Mouse (Mus musculus) yolk sac, embryonic 10.5 days (tissue): ENCODE results near the gene 9430097D07Rik.

ENCODE experiments used
- DNase-seq: peaks from one replicate; pipeline ENCODE4 v3.0.0-alpha.2; 2017; ENCODE audit warnings: low spot score

The 9430097D07Rik gene

DNA sequence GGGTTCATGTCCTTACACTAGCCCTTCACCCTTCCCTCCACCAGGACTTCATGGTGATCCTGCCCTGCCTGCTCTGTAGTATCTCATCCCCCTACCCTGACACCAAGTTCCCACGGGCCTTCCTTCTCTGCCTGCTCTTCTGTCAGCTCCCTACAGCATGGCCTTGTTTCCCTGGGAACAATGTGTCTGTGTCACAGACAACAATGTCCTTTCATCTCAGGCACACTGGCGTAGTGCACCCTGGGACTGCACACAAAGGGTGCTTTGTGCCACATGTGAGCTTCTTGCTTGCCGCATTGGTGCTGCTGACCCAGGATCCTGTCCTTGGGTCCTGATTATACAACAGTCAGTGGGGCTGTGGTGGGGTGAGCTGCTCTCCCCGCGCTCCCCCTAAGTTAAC is 15.9 kb downstream of the 9430097D07Rik start:
- DNase-seq, result no peak

DNA sequence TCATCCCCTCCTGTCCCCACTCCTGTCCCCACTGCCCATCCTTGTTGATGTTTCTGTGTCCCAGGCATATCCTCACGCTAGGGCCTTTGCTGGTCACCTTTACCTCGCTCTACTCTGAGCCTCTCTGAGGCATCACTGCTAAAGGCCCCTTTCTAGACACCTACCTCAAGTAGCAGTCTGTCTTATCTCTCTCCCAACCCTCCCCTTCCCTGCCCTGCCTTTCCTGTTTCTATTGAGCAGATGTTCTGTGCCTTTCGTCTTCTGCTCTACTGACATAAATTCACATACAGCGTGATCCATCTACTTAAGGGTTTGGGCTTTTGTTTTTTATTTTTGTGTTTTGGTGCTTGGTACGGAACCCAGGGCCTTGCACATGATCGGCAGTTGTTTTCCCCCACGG is 19.5 kb downstream of the 9430097D07Rik start:
- no peak for DNase-seq

DNA sequence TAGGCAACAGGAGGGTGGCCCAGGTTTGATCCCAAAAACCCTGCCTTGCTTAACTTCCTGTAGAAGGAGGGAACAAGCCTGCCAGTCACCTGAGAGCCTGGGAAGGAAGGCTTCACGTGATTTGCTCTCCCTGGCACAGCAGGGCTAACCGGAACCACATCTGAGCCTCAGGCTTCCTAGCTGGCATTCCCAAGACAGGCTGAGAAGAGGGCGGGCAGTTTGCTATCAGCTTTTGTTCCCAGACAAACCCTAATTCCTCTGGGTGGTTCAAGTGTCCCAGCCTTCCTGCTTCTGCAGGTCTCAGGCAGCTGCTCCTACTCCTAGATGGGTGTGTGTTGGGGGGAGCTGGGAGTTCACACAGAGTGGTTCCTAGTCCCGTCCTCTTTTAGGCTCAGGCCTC is 20.0 kb downstream of the 9430097D07Rik start:
- DNase-seq, result no peak

DNA sequence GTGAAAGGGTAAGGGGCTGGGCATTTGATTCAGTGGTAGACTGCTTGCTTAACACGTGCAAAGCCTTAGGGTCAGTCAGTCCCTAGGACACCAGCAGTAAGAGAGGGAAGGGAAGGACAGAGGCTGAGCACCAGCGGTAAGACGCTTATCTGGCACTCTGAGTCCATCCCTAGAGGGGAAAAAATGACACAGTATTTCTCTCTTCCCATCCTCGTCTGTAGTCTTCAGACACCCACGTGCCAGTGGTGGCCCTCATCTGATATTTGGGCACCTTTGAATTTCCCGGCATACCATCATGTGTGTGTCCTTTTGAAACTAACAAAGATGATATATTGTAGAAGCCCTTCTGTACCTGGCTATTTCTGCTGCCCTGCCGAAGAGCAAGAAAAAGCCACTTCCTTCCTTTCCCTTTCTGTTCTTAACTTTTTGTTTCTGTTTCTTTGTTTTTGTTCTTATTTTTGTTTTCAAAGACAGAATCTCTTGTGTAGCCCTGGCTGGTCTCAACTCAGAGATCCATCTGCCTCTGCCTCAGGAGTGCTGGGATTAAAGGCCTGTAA is 21.8 kb downstream of the 9430097D07Rik start:
- DNase-seq, result no peak

DNA sequence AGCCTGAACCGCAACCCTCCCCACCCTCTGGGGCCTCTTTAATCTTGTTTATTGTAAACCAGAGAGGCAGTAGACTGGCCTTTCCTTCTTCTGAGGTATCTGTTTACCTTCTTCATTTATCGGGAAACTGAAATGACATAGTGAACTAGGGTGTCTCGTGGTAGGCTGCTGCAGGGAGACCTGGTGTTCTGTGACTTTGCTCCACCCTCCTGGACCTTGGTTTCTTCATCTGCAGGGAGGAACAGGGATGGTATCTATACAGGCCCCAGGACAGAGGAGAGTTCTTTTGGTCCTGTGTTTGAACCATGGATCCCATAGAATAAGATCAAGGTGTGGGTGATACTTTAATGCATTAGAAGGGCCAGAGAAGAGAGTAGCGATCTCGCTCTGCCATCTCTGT is 24.2 kb downstream of the 9430097D07Rik start:
- DNase-seq, result no peak

DNA sequence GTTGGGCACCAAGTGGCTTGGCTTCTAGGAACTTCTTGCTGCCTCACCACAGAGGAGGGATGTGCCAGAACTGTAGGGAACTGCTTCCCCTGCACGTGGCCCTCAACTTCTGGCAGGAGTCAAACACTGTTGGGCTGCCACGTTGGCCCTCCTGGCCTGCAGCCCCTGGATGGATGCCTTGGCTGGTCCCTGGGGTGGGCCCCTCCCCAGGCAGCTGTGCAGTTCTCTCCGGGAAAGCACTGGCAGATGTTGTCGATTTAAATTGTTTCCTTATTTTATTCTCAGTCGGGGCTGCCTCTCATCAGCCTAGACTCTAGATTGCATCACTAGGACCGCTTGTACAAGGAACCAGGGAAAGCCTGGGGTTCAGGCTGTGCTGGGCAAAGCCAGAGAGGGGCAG is 25.7 kb downstream of the 9430097D07Rik start:
- no peak for DNase-seq

DNA sequence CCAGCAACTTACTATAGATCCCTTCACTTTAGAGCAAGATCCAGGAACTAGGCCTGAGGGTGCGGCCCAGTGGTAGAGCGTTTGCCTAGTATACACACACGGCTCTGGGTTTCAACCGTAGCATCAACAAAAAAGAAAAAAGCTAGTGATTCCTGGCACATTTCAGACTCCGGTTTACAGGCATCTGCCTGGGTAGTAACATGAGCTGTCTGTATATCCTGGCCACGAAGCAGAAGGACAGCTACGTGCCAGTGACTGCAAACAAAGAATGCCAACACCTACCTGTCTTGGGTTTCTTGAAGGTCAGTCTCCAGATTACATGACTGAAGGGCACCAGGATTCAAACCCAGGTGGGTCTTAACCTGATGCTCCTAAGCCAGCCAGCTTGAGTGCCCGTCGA is 26.3 kb downstream of the 9430097D07Rik start:
- no peak for DNase-seq

DNA sequence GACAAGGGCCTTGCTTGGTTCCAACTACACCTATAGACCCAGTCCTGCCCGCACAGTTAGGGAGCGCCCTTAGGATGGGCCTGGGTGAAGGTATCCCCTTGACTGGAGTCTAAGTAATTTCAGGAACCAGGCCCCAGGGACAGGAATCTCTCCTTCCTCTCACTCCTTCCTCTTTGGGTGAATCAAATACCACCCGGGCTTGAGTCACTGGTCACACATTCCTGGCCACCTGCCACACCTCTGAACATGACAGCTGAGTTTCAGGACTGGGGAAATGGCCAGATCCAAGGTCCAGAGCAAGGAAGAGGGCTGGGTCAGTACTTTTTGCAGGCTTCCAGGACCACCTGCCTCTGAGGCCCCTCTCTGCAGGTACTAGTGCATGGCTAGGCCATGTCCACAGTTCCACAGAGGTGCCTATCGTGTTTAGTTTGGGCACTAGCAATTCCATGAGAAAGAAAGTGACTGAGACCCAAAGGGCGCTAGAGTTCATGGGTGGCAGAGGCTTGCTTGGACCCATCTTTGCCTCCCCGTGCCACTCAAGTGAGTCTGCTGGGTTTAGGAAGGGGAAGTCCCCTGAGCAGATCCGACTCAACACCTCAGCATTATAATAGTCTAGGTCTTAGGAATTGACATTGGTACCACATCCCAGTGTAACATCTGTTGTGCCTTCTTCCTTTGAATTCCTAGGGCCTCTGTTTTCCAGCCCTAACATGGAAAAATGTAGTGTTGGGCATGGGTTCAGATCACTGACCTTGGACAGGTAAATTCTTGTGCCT is 27.3 kb downstream of the 9430097D07Rik start:
- no peak for DNase-seq

DNA sequence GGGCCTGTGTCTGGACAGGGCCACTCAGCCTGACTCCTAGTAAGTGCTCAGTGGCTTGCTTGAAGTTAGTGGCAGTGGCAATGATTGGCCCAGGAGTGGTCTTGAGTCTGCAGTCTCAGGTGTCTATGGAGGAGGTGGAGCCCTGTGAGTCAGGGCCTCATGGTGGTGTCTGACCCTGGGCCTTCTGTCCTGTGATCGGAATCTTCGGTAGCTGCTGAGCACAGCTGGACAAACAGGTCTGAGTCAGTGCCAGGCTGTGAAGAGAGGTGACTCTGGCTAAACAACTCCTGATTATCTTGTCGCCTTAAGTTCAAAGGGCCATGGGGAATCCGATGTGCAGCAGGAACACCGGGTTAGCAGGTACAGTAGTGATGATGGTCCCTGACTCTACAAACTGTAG is 28.1 kb downstream of the 9430097D07Rik start:
- peak; percentile 73 for DNase-seq

DNA sequence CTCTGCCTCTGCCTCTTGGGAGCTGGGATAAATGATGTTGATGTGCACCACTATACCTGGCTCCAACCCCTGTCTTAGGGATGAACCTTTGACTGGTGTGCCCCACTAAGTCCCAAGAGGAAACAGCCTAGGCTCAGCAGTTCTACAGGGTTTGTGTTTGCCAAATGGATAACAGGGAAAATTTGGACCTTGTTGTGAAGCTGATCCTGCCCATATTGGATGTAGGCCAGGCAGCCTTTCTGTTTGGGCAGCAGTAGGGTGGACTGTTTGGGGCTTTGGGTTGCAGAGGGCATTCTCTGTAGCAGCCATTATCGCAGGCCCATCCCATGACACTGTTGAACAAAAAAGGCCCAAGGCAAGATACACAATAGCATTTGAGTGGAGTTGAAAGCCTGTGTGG is 28.5 kb downstream of the 9430097D07Rik start:
- DNase-seq, result no peak

DNA sequence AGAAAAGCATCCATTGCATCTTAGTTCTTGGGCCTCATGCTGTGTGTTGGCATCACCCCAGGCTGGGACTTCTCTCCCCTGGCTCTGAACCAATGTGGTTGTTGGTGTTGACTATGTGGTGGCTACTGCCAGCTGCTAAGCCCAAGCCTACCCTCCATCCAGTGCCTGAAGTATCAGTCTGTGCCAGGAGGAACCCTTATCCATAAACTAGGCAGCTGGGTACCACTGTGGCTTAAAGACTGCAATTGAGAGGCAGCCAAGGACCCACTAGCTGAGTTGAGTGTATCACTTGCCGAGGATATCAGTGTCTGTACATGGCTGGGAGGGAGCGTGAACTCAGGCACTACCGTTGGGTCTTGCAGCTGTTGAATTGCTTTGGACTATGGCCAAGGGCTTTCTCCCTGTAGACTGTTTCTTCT is 32.4 kb downstream of the 9430097D07Rik start:
- no peak for DNase-seq

DNA sequence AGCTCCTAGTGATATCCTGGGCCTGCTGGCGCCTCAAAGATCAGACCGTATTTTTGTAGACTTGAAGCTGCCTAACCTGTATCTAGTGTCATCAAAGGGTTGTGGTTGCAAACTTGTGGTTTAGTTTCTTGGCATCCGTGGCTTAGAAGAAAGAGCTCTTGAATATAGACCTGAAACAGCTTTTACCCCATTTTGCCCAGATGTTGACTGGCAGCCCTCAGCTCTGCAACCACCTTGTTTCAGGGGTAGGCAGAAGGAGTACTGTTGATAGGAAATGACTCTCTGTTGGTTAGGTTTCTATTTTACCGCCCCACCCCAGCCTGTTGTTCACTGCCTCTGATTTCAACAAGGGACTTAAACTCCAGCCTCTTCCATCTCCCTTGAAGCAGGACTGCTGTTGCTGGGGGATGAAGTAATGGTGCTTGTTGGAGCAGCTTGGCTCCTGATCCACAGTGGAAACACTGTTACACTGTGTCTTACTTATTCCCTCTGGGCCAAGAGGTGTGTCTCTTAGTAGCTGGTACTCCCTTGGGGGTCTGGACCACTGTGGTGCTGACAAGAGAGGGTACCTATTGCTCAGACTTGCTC is 33.4 kb downstream of the 9430097D07Rik start:
- DNase-seq, result no peak

DNA sequence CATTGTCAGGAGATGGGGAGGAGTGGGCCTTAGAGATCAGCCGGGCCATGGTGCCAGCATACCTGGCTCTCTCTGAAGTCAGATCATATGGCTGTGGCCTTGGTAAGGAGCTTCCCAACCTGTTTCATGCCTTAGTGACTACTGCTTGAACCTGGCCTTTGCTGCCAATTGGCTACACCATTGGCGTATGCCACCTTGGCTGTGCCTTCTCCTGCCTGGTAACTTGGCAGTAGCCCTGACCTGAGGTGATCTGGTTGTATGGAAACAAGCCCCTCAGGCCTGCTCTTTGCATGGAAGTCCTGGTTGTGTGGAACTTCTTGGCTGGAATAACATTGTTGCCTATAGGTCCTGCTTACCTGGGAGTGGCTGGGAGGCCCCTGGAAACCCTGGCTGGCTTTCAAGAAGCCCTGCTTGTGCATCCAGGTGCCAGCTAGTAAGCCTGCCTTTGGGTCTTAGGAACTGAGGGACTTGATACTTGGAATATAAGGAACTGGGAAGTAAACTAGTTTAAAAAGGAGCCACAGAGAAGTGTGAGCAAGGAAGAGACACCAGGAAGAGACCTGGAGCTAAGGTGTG is 34.1 kb downstream of the 9430097D07Rik start:
- no peak for DNase-seq

DNA sequence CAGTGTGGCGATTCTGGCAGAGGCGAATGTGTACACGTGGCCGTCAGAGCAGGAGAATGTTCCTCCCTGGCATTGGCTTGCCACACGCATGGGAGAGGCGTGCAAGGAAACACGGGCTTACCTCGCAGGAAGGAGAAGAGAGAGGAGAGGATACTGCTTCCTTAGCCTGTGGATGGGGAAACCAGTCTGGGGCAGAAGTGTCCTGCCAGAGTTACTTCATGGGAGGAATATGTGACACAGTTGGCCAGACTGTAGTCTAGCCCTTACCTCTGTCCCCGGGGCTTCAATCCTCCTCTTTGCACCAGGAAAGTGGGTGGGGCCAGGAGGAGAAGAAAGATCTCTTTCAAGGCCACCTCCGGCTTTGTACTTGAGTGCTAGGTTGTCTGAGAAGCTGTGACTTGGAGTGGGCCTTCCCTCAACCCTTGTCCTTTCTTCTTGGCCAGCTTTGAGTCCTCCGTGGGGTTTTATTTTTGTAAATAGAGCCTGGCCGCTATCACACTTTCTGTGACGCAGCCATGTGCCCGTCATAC is 36.0 kb downstream of the 9430097D07Rik start:
- no peak for DNase-seq

DNA sequence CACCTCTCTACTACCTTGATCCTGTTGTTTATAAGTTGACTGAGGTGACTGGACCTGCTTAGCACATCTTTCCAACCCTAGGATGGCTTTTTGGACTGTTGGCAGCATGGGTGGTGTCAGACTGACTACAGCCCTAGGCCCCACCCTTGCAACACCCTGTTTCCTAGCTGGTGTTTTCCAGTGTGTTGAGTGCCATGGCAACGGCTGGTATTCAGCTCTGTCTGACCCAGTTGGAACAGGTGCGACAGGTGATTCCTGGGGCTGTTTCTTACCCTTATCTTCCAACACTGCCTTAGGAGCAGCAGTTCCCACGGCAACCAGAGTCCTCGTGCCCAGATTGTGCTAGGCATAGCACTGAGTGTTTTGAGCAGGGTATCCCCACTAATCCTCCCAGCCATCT is 37.0 kb downstream of the 9430097D07Rik start:
- no peak for DNase-seq

DNA sequence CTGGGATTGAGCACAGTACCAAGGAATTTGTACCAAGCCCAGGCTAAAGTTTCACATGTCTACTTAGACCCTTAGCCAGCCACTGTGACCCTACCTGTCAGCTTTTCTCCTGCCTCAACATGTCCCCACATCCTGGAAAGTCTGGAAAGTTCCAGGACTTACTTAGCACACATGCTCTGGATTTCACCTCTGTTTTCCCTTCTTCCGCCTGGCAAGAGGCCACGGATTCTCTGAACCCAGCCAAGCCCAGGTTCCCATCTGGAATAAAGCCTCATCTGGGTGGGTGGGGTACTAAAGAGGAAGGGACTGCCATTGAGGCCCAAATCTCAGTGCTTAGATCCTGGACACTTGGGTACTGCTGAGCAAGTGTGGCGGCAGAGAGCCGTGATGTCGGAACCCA is 37.5 kb downstream of the 9430097D07Rik start:
- DNase-seq, result no peak

DNA sequence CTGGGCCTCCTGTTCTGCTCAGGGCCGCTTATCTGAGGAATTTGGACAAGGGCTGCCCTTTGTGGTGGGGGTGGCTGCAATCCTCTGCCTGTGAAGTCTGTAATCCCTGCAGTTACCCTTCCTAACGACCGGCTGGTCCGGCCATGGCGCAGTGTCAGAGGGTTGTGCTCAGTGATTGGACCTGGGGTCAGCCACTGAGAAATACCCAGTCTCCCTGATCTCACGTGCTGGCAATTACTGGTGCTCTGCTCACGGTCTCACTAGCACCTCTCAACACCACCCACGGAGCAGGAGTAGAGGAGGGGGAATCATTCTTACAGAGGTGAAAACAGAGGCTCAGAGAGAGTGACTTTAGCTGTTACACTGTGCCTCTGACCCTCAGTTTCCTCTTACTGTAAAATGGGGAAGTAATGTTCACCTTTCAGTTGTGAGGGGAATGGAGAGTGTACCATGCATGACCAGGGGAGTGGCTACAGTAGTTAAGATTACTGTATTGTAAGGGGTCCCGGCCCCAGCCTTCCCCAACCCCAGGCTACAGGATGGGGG is 38.1 kb downstream of the 9430097D07Rik start:
- DNase-seq, result peak; percentile 57

DNA sequence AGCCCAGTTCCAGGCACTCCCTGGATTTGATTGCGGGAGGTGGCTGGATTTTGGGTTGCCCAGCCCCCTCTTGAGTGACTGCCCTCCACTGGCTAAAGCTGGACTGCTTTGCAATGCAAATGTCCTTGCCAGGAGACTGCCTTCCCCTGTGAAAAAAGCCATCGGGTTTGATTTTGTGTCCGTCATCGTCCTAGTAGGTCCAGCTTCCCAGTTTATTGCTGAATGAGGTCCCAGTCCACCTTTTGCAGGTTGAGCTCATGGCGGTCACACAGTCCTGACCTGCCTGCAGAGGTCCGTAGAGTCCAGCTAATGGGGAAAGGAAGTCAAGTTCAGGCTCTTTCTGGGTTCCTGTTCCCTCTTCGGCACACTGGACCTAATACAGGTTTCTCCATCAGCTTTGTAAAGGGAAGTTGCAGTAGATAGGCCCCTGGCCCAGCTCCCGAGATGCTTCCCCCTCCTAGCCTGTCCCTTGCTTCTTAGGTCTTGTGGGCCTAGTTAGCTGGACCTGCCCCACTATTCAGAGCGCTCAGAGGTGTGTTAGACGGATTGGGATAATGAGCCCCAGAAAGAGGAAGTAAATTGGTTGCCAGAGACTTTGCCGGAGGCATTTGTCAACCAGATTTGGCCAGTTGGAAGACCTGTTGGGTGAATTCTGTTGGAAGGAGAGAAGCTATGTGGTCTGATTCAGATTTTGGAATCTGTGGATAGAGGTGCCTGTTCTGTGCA is 38.7 kb downstream of the 9430097D07Rik start:
- peak; percentile 26 for DNase-seq

DNA sequence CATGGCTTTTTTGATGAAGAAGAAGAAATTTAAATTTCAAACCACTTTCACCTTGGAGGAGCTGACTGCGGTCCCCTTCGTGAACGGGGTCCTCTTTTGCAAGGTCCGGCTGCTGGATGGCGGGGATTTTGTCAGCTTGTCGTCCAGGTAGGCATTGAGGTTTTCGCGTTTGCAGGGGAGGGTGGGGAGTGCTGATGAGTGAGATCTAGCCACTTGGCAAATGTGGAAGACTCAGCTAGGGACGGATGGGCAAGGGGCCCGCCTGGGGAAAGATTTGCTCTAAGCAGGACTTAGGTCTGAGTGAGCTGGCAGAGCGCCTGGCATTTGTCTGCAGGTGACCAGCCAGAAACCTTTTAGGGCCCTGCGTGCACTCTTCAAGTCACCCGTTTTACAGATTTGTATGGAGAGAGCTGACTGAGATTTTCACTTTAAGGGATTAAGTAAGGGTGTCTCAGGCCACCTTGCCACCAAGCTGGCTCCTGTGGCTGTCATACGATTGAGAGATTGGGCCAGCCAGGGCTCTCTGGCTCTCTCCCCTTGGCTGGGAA is 39.3 kb downstream of the 9430097D07Rik start:
- DNase-seq, result no peak

DNA sequence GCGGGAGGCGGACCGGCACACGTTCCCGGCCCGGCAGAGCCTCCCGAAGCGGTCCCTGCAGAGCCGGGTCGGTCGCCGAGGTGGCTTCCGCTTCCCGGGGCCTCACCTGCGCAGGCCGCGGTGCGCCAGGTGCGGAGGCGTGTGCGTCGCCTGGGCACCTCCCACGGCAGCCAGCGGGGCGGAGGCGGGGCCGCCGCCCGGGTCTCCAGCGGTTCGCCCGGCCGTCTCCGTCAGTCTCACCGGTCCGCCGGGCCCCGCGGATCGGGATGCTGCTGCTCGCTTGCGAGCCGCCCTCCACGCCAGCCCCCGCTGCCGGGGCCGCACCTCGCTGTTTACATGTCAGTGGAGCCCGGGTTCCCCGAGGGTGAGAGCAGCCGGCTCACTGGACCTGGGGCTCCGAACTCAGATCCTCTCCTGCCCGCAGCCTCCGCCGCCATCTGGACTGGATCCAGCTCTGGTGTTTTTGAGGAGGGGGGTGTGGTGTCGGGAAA is 39.9 kb downstream of the 9430097D07Rik start:
- DNase-seq, result peak; percentile 84

DNA sequence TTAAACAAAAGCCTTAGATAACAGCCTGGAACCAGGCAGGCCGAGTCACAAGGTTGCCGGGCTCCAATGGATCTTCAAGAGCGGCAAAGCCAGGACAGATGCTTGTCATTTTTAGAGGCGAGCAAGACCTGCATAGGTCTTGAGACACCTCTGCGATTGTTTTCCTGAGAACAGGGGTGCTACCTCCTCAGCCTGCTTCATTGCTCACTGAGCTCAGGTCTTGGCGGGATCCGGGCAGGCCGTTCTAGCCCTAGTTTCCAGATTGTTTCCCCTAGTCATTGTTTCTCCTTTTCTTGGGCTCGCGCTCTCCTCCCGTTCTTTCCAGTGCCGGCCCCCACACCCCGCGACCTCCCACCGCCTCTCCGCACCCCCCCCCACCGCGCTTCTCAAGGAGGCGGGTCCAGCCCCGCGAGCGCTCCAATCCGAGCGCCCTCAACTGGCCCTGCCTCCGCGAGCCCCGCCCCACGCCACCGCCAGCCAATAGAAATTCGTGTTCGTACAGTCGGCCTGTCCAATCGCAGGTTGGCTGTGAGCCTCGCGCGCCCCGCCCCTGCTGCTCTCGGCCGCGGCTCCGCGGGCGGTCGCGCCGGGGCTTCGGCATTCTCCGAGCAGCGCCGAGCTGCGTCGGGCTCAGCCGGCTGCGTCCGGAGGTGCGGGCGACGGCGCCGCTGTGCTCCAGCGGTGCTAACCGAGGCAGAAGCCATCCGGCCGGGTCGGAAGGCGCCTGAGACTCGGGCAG is 40.6 kb downstream of the 9430097D07Rik start, which contains the start of gene Fam102a:
Fam102a (plus strand) TSS at position 600 of the 739 bp plus-strand sequence.
- peak; percentile 99 for DNase-seq
